Mouse (Mus musculus): ENCODE results near the gene Gm6309.
"Not testable (repeated sequence)": the region's sequence is repeated elsewhere in the genome, so short reads cannot be mapped to it uniquely, and the experiment has no call there.

Gm6309 gene

DNA sequence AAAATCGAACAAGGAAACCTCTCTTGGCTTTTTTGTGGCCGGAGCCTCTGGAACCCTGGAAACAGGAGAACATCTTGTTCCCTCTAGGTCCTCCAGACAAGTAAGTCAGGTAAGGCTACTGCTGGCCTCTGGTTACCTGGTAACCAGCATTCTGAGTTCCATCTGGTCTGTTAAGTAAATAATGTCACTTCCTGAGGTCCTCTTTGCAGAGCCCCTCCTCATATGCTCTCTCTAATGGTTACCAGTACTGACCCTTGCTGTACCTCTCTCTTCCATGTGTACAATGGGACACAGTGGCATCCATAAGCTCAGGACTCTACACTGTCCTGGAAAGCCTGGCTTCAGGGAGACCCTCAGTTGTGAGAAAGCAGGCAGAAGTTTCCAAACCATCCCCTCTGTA lies at the start of gene Gm6309:
Gene Gm6309, minus strand, starts transcription at position 101 of the 400 bp plus-strand sequence.
- not testable (repeated sequence) for DNase-seq

DNA sequence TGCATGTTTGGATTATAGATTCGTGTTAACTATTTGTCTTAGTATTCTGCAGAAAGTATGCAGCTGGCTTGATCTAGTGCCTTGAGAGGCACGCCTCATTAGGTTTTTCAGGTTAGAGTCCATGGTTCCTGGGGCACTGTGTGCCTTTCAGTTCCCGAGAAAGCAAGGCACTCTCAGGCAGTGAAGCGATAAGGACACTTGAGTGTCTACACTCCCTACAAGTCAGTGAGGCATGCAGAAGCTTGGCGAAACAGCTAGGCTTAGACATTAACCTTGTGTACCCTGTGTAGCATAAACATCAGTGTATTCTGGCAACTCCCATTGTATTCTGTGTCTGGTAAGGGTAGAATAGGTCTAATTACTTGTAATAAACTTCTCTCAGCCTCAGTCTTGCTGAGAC lies 35.0 kb upstream of the Gm6309 start:
- no peak for DNase-seq

DNA sequence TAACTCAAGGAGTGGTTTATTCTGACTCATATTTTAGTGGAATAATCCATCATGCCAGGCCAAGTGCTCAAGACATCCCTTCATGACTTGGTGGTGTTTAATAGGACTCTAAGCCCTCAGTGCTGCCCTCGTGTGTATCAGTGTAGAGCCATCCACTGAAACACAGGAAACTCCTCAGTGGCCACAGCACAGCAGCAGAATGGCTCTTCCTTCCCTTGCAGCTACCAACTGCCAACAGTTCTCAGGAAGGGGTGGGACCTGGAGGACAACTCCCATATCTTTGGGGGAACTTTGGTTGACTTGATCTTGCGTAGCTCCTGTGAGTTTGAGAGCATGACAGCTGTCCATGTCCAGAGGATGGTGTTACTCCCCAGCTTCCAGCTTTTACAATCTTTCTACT lies 33.4 kb upstream of the Gm6309 start:
- no peak for DNase-seq

DNA sequence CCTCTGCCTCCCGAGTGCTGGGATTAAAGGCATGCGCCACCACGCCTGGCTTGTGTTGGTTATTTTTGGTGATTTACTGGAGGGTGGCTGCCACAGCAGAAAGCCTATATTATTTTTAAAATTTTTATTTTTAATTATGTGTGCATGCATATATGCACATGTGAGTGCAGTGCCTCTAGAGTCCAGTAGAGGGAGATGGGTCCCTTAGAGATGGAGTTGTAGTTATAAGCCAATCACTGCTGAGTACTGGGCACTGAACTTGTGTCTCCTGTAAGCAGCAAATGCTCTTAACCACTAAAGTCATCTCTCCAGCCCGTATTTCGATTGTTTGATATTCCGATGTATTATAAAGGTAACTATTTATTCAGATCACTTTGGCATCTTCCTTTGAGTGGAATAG lies 30.1 kb upstream of the Gm6309 start:
- DNase-seq: no peak

DNA sequence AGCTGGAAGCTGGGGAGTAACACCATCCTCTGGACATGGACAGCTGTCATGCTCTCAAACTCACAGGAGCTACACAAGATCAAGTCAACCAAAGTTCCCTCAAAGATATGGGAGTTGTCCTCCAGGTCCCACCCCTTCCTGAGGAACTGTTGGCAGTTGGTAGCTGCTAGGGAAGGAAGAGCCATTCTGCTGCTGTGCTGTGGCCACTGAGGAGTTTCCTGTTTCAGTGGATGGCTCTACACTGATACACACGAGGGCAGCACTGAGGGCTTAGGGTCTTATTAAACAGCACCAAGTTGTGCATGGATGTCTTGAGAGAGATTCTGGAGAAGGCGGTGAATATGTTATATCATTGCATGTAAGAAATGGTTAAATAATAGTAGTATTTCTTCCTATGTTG lies 29.0 kb upstream of the Gm6309 start:
- no peak for DNase-seq

DNA sequence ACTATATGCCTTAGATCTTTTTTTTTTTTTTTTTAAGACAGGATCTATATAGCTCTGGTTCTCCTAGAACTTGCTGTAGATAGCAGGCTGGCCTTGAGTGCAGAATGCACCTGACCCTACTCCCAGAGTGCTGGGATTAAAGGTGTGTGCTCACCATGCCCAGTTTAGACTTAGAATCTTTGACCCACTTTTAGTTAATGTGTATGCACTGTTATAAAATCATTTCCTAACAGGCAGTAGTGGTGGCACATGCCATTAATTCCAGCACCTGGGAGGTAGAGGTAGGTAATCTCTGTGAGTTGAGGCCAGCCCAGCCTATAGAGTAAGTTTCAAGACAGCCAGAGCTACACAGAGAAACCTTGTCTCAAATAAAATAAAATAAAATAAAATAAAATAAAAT lies 28.6 kb upstream of the Gm6309 start:
- DNase-seq: no peak

DNA sequence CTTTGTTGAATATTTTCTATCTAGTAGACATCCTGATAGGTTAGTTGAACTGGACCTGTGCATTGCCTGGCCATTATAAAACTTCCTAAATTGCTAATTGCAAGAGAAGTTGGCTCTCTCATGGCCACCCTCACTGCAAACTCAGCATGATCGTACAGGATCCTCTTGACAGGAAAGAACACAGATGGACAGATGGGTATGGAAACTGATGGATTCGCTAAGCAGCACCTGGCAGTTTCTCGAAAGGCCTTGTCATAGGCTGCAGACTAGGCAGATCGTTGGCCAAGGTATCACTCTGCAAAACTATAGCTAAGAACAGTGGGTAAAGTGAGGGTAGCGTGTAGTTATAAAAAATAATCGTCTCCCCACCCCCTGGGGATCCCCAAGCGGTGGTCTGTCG lies 22.8 kb upstream of the Gm6309 start:
- DNase-seq: no peak

DNA sequence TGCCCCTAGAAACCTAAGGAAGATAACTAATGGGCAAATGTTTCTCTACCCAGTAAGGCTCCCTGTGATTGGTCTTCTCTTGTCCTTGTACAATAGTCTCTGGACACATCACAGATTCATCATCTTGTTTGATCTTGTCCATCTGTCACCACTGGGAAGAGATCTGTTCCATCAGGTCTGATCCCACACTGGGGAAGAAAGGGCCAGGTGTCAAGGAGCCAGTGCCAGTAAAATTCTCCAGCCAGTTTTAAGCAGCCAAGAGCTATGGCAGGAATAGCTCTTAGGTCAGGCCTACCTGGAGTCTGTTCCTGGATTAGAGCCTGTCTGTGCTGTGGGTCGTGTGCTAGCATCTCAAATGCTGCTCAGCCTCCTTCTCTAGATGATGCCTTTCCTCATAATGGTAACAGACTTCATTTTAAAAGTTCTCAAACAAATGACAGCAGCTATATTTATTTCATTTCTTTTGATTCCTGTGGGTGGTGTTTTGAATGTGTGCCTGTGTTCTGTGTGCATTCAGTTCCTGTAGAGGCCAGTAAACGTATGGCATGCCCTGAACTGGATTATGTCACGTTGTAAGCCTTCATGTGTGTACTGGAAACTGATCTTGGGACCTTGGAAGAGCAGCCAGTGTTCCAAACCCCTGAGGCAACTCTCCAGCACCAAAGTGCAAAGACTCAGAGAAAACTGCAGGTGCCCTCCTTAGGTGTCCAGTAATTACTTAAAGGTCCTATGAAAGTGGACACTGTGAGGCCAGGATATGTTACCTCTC lies 20.2 kb upstream of the Gm6309 start:
- DNase-seq: no peak

DNA sequence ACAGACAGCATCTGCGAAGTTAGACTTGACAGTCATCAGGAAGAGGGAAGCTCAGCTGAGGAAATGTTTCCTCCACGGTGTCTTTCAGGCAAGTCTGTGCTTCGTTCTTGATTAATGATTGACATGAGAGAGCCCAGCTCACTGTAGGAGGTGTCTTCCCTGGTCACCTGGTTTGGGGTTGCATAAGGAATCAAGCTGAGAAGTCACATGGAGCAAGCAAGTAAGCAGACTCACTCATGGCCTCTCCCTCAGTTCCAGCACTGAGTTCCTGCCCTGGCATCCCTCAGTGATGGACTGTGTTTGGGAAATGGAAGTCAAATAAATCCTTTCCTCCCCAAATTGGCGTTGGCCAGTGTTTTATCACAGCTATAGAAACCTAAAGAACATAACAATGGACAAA lies 19.6 kb upstream of the Gm6309 start:
- no peak for DNase-seq

DNA sequence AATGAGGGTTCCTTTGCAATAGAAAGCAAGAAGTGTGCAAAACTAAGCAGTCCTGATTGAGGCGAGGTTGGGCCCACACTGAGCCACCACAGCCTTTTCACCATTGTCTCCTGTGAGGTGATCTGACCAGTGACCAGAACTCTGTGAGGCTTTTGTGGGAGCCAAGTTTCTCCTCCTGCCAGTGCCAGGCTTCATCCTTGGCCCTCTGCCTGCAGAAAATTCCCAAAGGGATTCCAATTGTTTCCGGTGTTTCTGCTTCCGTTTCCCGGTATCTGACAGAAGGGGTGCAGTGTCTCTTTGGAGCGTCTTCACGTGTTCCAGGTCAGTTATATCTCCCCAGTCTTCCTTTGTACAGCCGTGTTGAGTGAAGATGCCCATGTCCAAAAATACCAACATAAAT lies 18.2 kb upstream of the Gm6309 start:
- DNase-seq: no peak

DNA sequence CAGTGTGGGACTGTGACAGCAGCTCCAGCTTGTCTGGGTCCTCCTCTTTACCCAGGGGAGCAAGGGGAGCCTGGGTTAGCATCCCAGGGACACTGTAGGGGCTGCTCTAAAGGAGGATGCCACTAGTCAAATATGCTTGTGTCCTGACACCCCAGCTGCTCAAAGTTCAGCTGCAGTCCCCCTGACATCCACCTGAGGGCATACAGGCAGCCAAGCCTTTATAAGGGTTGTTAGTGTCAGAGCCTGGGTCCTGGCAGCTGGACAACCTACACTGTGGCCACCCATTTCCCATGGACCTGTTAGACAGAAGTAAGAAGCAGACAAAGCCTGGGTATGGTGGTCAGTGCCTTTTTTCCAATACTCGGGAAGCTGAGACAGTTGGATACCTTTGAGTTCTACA lies 17.6 kb upstream of the Gm6309 start:
- DNase-seq: no peak

DNA sequence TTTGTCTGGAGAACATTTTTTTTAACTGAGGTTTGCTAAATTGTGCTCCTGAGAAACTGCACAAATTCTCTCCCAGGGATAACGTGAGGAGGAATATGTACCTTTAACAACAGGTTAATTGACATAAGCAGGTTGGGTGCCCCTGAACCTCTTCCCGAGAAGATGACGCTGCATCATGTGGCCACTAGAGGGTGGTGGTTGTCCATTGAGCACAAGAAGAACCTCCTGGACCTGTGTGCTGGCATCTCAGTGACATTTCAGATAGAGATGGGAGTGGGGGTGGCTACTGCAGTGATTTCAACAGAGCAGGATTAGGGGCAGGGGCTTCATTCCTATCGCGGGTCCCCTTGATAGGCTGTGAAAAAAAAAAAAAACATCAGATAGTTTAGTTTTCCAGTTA lies 16.9 kb upstream of the Gm6309 start:
- peak; percentile 11 to 24 for DNase-seq

DNA sequence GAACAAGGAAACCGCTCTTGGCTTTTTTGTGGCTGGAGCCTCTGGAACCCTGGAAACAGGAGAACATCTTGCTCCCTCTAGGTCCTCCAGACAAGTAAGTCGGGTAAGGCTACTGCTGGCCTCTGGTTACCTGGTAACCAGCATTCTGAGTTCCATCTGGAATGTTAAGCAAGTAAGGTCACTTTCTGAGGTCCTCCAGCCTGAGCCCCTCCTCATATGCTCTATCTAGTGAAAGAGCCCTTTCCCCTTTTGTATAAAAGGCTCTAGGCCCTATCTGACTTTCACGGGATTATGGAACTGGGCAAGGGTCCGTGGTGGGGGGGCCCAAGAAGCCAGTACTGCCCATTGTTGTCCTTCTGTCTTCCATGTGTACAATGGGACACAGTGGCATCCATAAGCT lies 14.7 kb upstream of the Gm6309 start, which contains the start of gene 1700001J03Rik:
Gene 1700001J03Rik, minus strand, starts transcription at position 101 of the 400 bp plus-strand sequence.
- DNase-seq: not testable (repeated sequence)

DNA sequence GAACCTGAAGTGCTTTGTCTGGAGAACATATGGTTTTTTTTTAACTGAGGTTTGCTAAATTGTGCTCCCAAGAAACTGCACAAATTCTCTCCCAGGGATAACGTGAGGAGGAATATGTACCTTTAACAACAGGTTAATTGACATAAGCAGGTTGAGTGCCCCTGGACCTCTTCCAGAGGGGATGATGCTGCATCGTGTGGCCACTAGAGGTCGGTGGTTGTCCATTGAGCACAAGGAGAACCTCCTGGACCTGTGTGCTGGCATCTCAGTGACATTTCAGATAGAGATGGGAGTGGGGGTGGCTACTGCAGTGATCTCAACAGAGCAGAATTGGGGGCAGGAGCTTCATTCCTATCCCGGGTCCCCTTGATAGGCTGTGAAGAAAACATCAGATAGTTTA lies 2.2 kb upstream of the Gm6309 start:
- DNase-seq: not testable (repeated sequence)

DNA sequence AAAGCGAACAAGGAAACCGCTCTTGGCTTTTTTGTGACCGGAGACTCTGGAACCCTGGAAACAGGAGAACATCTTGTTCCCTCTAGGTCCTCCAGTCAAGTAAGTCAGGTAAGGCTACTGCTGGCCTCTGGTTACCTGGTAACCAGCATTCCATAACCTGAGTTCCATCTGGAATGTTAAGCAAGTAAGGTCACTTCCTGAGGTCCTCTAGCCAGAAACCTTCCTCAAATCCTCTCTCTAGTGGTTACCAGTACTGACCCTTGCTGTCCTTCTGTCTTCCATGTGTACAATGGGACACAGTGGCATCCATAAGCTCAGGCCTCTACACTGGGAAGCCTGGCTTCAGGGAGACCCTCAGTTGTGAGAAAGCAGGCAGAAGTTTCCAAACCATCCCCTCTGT lies 10.1 kb downstream of the Gm6309 start, which contains the start of gene Gm5565:
Gene Gm5565, minus strand, starts transcription at position 101 of the 400 bp plus-strand sequence.
- not testable (repeated sequence) for DNase-seq

DNA sequence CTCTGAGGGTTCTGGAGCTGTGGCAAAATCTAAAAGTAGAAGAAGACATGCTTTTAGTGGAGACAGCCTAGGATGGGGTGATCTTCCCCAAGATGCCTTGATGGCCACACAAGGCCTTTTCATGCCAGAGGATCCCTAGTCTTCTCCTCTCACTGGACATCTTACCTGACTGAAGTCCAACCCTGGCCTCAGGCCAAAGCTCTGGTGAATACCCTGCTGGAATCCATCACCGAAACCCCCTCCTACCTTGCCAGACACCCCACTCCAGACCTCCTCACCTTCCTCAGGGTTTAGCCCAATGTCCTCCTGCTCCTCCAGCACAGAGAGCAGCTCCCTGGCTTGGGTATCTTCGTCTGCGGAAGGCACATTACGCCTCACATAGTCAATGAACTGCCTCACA lies 12.2 kb downstream of the Gm6309 start:
- not testable (repeated sequence) for DNase-seq

DNA sequence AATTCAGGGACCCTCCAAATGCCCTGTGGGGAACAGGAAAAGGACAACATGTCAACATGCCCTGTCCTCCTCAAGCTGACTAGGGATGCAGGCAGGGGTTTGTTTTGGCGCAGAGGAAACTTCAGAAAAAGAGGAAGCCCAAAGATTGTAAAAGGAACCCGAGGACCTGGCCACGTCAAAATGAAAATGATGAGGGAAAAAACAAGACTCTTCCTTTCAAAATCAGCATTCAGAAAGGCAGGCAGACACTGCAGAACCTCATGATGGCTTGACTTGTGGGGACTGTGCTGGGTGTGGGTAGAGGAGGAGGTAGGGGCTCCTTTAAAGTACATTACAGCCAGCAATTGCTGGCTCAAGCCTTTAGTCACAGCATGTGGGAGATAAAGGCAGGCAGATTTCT lies 20.1 kb downstream of the Gm6309 start:
- no peak for DNase-seq

DNA sequence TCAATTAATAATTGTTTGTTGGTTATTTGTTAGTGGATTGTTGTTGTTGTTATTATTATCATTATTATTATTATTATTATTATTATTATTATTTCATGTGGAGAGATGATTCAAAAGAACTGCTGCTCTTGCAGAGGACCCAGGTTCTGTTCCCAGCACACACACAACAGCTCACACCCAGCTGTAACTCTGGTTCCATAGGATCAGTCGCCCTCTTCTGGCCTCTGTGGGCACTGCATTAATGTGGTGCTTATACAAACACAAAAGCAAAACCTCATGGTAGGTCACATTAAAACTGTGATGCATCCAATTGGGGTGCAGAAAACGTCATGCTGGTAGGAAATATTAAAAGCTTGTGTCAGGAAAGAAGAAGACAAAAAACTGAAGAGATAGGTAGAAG lies 22.6 kb downstream of the Gm6309 start:
- DNase-seq: peak in 1 of 2 experiments; percentile 9
